ENCODE assay signal across 16 mouse cellular contexts in the genomic region with DNA sequence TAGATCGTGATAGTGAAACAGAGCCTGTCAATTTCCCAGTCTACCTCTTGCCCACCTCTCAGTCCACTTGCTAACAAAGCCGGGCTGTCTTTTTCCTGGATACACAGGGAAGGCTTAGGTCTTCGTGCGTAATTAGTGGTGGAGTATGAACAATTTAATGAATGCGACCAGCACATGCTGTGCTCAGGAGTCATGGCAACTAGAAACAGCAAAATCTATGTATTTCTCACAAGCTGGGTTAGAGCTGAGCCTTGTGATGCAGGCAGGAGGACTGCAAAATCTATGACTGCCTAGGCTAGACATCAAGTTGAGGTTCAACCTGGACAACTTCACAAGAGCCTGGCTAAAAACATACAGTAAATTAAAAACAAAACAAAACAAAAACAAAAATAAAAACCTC. TPM values are rescaled to one million over a fixed set of nuclear protein-coding genes. Genes with fewer than 3 reads are reported as not detected.
DNase-seq lines count a peak whose midpoint lies in the region; ATAC-seq and TF ChIP-seq lines count a peak whose summit lies in the region.
"Had no signal": no experiment of that assay in that cellular context is flagged by ENCODE, and none has a peak within 500 bp of the region (broad histone marks: within the 10 kb centered on the region; RNA-seq: fewer than 3 reads in every experiment).

No protein-coding gene starts in this region.

- WGBS in forebrain, postnatal 0 days: 22% methylated on average over 5 of the region's 5 CpGs
- WGBS in forebrain, embryonic 11.5 days: 48% methylated on average over 5 of the region's 5 CpGs
- 65% methylated on average over 5 of the region's 5 CpGs for WGBS in heart, embryonic 16.5 days
- 78% methylated on average over 5 of the region's 5 CpGs for WGBS in limb, embryonic 13.5 days
- 87% methylated on average over 5 of the region's 5 CpGs for WGBS in limb, embryonic 10.5 days
- 75% methylated on average over 5 of the region's 5 CpGs for WGBS in stomach, embryonic 16.5 days
- WGBS in stomach, postnatal 0 days: 85% methylated on average over 5 of the region's 5 CpGs

- no peak for TF ChIP-seq EP300 in stomach, postnatal 0 days (optimal IDR thresholded peaks at IDR 0.05)

- no peaks in the 10 kb centered on the region for H3K4me1 ChIP-seq in forebrain, postnatal 0 days (ENCODE audit: insufficient read depth)
- no peaks in the 10 kb centered on the region for H3K4me1 ChIP-seq in forebrain, embryonic 11.5 days (replicated peaks; ENCODE audit: control insufficient read depth, insufficient read depth, low read length)
- peaks cover 5% of the 10 kb centered on the region for H3K4me1 ChIP-seq in heart, embryonic 16.5 days (ENCODE audit: control insufficient read depth, insufficient read depth, low read length)
- peaks cover 19% of the 10 kb centered on the region; the same call in 1 of the 2 replicates for H3K4me1 ChIP-seq in limb, embryonic 13.5 days
- H3K4me1 ChIP-seq in limb, embryonic 10.5 days: peaks cover 4% of the 10 kb centered on the region; the same call in 1 of the 2 replicates
- no peaks in the 10 kb centered on the region for H3K4me1 ChIP-seq in stomach, embryonic 16.5 days (ENCODE audit: control insufficient read depth, insufficient read depth, low read length)
- no peaks in the 10 kb centered on the region for H3K4me1 ChIP-seq in stomach, postnatal 0 days (replicated peaks; ENCODE audit: control insufficient read depth, insufficient read depth)
- H3K4me1 ChIP-seq: neural tube, embryonic 13.5 days had no signal

- H3K36me3 ChIP-seq in forebrain, postnatal 0 days (ENCODE audit: insufficient read depth): no peaks in the 10 kb centered on the region
- H3K36me3 ChIP-seq in forebrain, embryonic 11.5 days (ENCODE audit: control insufficient read depth, insufficient read depth, low read length): no peaks in the 10 kb centered on the region
- no peaks in the 10 kb centered on the region for H3K36me3 ChIP-seq in heart, embryonic 16.5 days (ENCODE audit: control insufficient read depth, insufficient read depth)
- H3K36me3 ChIP-seq in limb, embryonic 13.5 days: peaks cover 8% of the 10 kb centered on the region; the same call in 1 of the 2 replicates
- H3K36me3 ChIP-seq in limb, embryonic 10.5 days: peaks cover 68% of the 10 kb centered on the region
- H3K36me3 ChIP-seq in stomach, embryonic 16.5 days (ENCODE audit: control insufficient read depth, insufficient read depth, low read length): no peaks in the 10 kb centered on the region
- no peaks in the 10 kb centered on the region for H3K36me3 ChIP-seq in stomach, postnatal 0 days (ENCODE audit: control insufficient read depth, insufficient read depth, low read length)
- H3K36me3 ChIP-seq: neural tube, embryonic 13.5 days had no signal

- ATAC-seq in forebrain, postnatal 0 days: peak; percentile 56; the same call in 1 of the 2 replicates
- ATAC-seq in forebrain, embryonic 11.5 days (replicated peaks; ENCODE audit: low FRiP score): no peak; the same call in 1 of the 2 replicates
- no peak for ATAC-seq in heart, embryonic 16.5 days (replicated peaks; ENCODE audit: extremely low read depth, insufficient read depth, low FRiP score)
- ATAC-seq in limb, embryonic 13.5 days (ENCODE audit: low FRiP score, low read depth): no peak
- no peak for ATAC-seq in stomach, embryonic 16.5 days (ENCODE audit: insufficient read depth, low FRiP score)
- no peak for ATAC-seq in stomach, postnatal 0 days (ENCODE audit: low FRiP score, low TSS enrichment)
- ATAC-seq: forebrain, embryonic 16.5 days had no signal

- H3K4me2 ChIP-seq in forebrain, postnatal 0 days (ENCODE audit: low read depth): no peak overlapping the region
- H3K4me2 ChIP-seq in forebrain, embryonic 11.5 days (ENCODE audit: low read depth, low read length, severe bottlenecking): no peak overlapping the region
- H3K4me2 ChIP-seq in heart, embryonic 16.5 days (ENCODE audit: low read depth, low read length): peak overlapping the region; percentile 37
- H3K4me2 ChIP-seq in limb, embryonic 13.5 days (replicated peaks): no peak overlapping the region
- no peak overlapping the region for H3K4me2 ChIP-seq in stomach, embryonic 16.5 days (ENCODE audit: low read depth, low read length)
- H3K4me2 ChIP-seq in stomach, postnatal 0 days (replicated peaks; ENCODE audit: low read depth): no peak overlapping the region
- H3K4me2 ChIP-seq: neural tube, embryonic 13.5 days had no signal

- H3K27ac ChIP-seq in forebrain, postnatal 0 days (ENCODE audit: low read depth, low read length): no peak overlapping the region
- no peak overlapping the region for H3K27ac ChIP-seq in forebrain, embryonic 11.5 days (ENCODE audit: low read depth, low read length)
- peak overlapping the region; percentile 78 for H3K27ac ChIP-seq in heart, embryonic 16.5 days (ENCODE audit: low read length)
- peak overlapping the region; percentile 33; the same call in 1 of the 2 replicates for H3K27ac ChIP-seq in limb, embryonic 13.5 days
- H3K27ac ChIP-seq in limb, embryonic 10.5 days: no peak overlapping the region
- H3K27ac ChIP-seq in stomach, embryonic 16.5 days (ENCODE audit: low read length): peak overlapping the region; percentile 6; the same call in 1 of the 2 replicates
- no peak overlapping the region for H3K27ac ChIP-seq in stomach, postnatal 0 days (replicated peaks)
- H3K27ac ChIP-seq: left cerebral cortex, adult 2 months; neural tube, embryonic 13.5 days had no signal

- H3K4me3 ChIP-seq in forebrain, postnatal 0 days (ENCODE audit: low read depth, low read length): no peak overlapping the region
- no peak overlapping the region for H3K4me3 ChIP-seq in forebrain, embryonic 11.5 days (ENCODE audit: low read depth, low read length)
- no peak overlapping the region for H3K4me3 ChIP-seq in heart, embryonic 16.5 days (ENCODE audit: low read length)
- H3K4me3 ChIP-seq in limb, embryonic 13.5 days: no peak overlapping the region
- no peak overlapping the region for H3K4me3 ChIP-seq in limb, embryonic 10.5 days
- H3K4me3 ChIP-seq in stomach, embryonic 16.5 days (replicated peaks; ENCODE audit: low read length): no peak overlapping the region
- H3K4me3 ChIP-seq in stomach, postnatal 0 days (ENCODE audit: low read depth, low read length): no peak overlapping the region
- H3K4me3 ChIP-seq: erythroblast, embryonic 14.5 days; left cerebral cortex, adult 2 months; neural tube, embryonic 13.5 days had no signal

- H3K9me3 ChIP-seq in forebrain, postnatal 0 days (ENCODE audit: low read length): no peaks in the 10 kb centered on the region
- H3K9me3 ChIP-seq in forebrain, embryonic 11.5 days (ENCODE audit: control insufficient read depth, low read length): no peaks in the 10 kb centered on the region
- no peaks in the 10 kb centered on the region for H3K9me3 ChIP-seq in heart, embryonic 16.5 days (replicated peaks; ENCODE audit: control insufficient read depth, low read length)
- no peaks in the 10 kb centered on the region for H3K9me3 ChIP-seq in limb, embryonic 13.5 days
- H3K9me3 ChIP-seq in limb, embryonic 10.5 days (replicated peaks): no peaks in the 10 kb centered on the region
- H3K9me3 ChIP-seq in stomach, embryonic 16.5 days (replicated peaks; ENCODE audit: control insufficient read depth, low read length): no peaks in the 10 kb centered on the region
- H3K9me3 ChIP-seq in stomach, postnatal 0 days (ENCODE audit: control insufficient read depth, low read length): no peaks in the 10 kb centered on the region
- H3K9me3 ChIP-seq: neural tube, embryonic 13.5 days had no signal

- DNase-seq in forebrain, postnatal 0 days: no peak
- no peak for DNase-seq in forebrain, embryonic 11.5 days (ENCODE audit: low spot score)
- no peak for DNase-seq in heart, postnatal 10 days
- no peak for DNase-seq in limb, embryonic 10.5 days (ENCODE audit: low spot score)
- DNase-seq in stomach, postnatal 0 days (ENCODE audit: low spot score): no peak
- DNase-seq: adrenal gland, postnatal 14 days; cerebellum, adult 9-11 months; thymus, adult 2 months had no signal

- H3K9ac ChIP-seq in forebrain, postnatal 0 days: no peak overlapping the region
- H3K9ac ChIP-seq in forebrain, embryonic 11.5 days (ENCODE audit: low read length): no peak overlapping the region
- no peak overlapping the region for H3K9ac ChIP-seq in heart, embryonic 16.5 days (ENCODE audit: low read length)
- no peak overlapping the region for H3K9ac ChIP-seq in limb, embryonic 13.5 days
- no peak overlapping the region for H3K9ac ChIP-seq in stomach, embryonic 16.5 days (ENCODE audit: low read length)
- no peak overlapping the region for H3K9ac ChIP-seq in stomach, postnatal 0 days (ENCODE audit: low read length)
- H3K9ac ChIP-seq: neural tube, embryonic 13.5 days had no signal

- intact Hi-C loops in heart, postnatal 10 days (cut with DNase I): no loop called here

- no peak for TF ChIP-seq CTCF in forebrain, postnatal 0 days (IDR thresholded peaks at IDR 0.05; ENCODE audit: low read depth)
- no peak for TF ChIP-seq CTCF in stomach, postnatal 0 days (IDR thresholded peaks at IDR 0.05; ENCODE audit: low read depth)

- no peaks in the 10 kb centered on the region; the same call in 1 of the 2 replicates for H3K27me3 ChIP-seq in forebrain, postnatal 0 days (ENCODE audit: insufficient read depth, low read length)
- H3K27me3 ChIP-seq in forebrain, embryonic 11.5 days (ENCODE audit: control insufficient read depth, insufficient read depth, low read length): no peaks in the 10 kb centered on the region
- H3K27me3 ChIP-seq in heart, embryonic 16.5 days (ENCODE audit: control insufficient read depth, insufficient read depth, low read length): no peaks in the 10 kb centered on the region
- H3K27me3 ChIP-seq in limb, embryonic 13.5 days: no peaks in the 10 kb centered on the region
- no peaks in the 10 kb centered on the region for H3K27me3 ChIP-seq in limb, embryonic 10.5 days (ENCODE audit: low read depth, poor library complexity, severe bottlenecking)
- no peaks in the 10 kb centered on the region for H3K27me3 ChIP-seq in stomach, embryonic 16.5 days (ENCODE audit: control insufficient read depth, insufficient read depth, low read length)
- H3K27me3 ChIP-seq in stomach, postnatal 0 days (ENCODE audit: control insufficient read depth, insufficient read depth, low read length): no peaks in the 10 kb centered on the region
- H3K27me3 ChIP-seq: CH12.LX; neural tube, embryonic 13.5 days had no signal

RNA-seq across cellular contexts. Expression of a gene that starts 12.5 kb away (rescaled TPM):
- 6.2 and 7.0 TPM in 2 replicates for total RNA-seq in forebrain, postnatal 0 days (2014; rRNA removed)
- 5.7 and 6.8 TPM in 2 replicates for polyA plus RNA-seq in forebrain, postnatal 0 days (2015; fragmentation: Nextera tagmentation; extraction: Ambion mirVana)
- 14.3 and 14.7 TPM in 2 replicates for polyA plus RNA-seq in forebrain, embryonic 11.5 days (2014; fragmentation: Nextera tagmentation; extraction: Ambion mirVana)
- polyA plus RNA-seq in heart, embryonic 16.5 days (2015; fragmentation: Nextera tagmentation; extraction: Ambion mirVana): 20.1 and 23.4 TPM in 2 replicates
- 10 to 100 TPM; 41.1 to 47.5 TPM for total RNA-seq in heart, postnatal 10 days (2021)
- 34.3 and 37.9 TPM in 2 replicates for polyA plus RNA-seq in limb, embryonic 13.5 days (2015; fragmentation: Nextera tagmentation; extraction: Ambion mirVana)
- polyA plus RNA-seq in limb, embryonic 10.5 days (2016; fragmentation: Nextera tagmentation; extraction: Ambion mirVana): 50.6 and 71.2 TPM in 2 replicates
- polyA plus RNA-seq in stomach, embryonic 16.5 days (2015; fragmentation: Nextera tagmentation; extraction: Ambion mirVana): 9.9 and 12.8 TPM in 2 replicates
- polyA plus RNA-seq in stomach, postnatal 0 days (2015; fragmentation: Nextera tagmentation; extraction: Ambion mirVana): 4.6 and 4.9 TPM in 2 replicates

Comparison
In these comparisons a context has a peak if more than half of its experiments do, and no peak if none do; other contexts are left out.
1. H3K27ac ChIP-seq: peak in heart, embryonic 16.5 days (single experiment), limb, embryonic 13.5 days (single experiment) and stomach, embryonic 16.5 days (single experiment); none in forebrain, postnatal 0 days (single experiment), forebrain, embryonic 11.5 days (single experiment), limb, embryonic 10.5 days (single experiment) and stomach, postnatal 0 days (single experiment).